Mouse (Mus musculus) liver, adult 2 months (tissue): Measurements from ENCODE around the gene Prkcb.

Experiments
- CTCF ChIP-seq: fragments of 200-500 bp; IDR thresholded peaks from 2 replicates; pipeline ENCODE4 v1.5.1; 2011; ENCODE audit warnings: low read depth, low read length, control low read depth
- POLR2A ChIP-seq: fragments of 200-500 bp; IDR thresholded peaks from 2 replicates; pipeline ENCODE4 v1.6.1; 2011; ENCODE audit warnings: low read length, control low read depth; ENCODE audit not compliant: insufficient read depth; ENCODE audit errors: extremely low read depth

GRCm38 (mm10) chr7:122492041-122492440, 203.5 kb downstream of the Prkcb start:
- TF ChIP-seq CTCF (no peak), POLR2A (no peak)
